Mouse (Mus musculus): ENCODE measurements around the gene Slc25a43.

DNA sequence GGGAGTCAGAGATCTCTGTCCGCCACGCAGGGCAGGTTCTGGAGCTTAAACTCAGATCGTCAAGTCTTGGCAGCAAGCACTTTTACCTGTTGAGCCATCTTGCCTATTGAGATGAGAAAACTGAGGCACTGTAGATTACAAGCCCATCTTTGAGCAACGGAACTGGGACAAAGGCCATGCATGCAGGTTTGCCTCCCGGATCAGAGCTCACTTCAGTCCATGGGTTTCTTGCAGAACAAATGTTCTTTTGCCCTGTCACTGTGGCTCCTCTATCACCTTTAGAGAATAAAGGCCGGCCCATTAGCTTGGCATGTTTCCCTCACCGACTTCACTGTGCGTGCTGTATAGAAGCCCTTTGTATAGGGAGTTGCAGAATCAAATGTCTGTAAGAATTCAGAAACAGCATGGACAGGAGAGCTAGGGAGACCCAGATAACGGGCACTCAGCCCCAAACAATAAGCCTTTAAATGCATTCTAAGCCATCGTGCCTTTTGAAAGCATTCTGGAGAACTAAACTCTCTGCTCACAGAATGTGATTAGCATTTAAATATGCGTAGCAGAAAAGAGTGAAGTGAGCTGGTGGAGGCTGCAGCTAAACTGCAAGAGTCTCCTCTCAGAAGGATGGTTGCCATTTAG is 20.0 kb downstream of the Slc25a43 start:
- TF ChIP-seq CTCF (IDR thresholded peaks at IDR 0.05; ENCODE audit: low read depth) (no peak), EP300 (IDR thresholded peaks at IDR 0.05; ENCODE audit: low read depth) (no peak)
